Mouse (Mus musculus) heart, adult 18-20 months (tissue): ENCODE measurements around the gene Treh. TPM values are rescaled to one million over a fixed set of nuclear protein-coding genes. Genes with fewer than 3 reads are reported as not detected.
A peak's percentile ranks its signal among the peaks of the same experiment; 100 is the strongest.

Experiments
- DNase-seq, 2 experiments: peaks; one replicate each; pipeline ENCODE4 v3.0.0; 2021 to 2022; ENCODE audit warnings: mixed read lengths in 1 of 2
- total RNA-seq, 2 experiments: library from RNA; stranded (reverse); gene quantifications; 2 replicates each; pipeline ENCODE4 v1.2.3; 2021

The Treh gene
- total RNA-seq, 2 experiments from 2014 or later, result not detected

DNA sequence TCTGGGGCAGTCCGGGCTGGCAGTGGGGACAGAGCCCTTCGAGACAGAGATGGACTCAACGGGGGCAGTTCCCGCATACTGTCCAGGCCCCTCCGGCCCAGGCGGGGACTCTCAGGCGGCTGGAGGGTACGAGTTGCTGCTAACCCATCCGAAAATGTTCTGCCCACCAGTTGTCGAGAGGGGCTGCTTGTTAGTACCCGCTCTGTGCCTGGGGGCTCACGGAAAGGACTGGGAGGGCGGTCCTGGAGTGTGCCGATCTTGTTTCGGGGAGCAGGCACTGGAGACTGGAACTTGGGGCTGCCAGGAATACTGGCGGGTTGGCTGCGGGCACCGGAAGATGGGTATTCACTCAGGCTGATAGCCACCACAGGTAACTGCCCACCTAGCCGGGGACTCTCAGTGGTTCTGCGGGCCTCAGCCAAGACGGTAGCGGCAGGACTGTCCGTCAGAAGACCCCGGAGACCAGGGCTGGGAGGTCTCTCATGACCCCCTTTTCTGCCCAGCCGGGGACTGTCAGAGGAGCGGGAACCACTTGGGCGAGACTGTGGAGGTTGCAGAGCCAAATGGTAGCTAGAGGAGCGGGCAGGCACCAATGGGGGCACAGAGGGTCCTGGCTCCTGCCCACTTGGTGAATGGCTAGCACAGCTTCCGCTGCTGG is 42.8 kb downstream of the Treh start:
- DNase-seq, result no peak

GRCm38 (mm10) chr9:44716997-44717821 is 44.2 kb downstream of the Treh start:
- no peak for DNase-seq

DNA sequence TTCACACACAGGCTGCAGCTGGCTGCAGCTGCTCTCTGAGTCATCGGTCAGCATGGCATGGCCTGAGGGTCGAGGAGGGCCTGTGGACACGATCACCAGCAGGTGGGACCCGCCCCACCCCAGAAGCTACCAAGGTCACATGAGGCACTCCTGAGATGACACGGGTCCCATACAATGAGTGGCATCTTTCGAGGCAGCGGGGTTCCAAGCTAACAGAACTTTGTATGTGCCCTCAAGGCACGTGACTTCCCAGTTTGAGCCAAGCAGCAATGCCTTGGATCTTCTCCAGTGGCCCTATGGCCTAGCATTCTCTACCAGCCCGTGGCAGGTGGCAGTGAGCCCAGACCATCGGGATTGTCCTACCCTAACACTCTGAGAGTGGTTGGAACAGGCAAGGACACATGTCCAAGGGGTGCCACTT is 44.8 kb downstream of the Treh start:
- peak; percentile 86 to 90 for DNase-seq

- DNase-seq, result no peak
Observed at GRCm38 (mm10) chr9:44718937-44719631, 46.1 kb downstream of the Treh start.

GRCm38 (mm10) chr9:44719632-44720357 is 46.8 kb downstream of the Treh start:
- DNase-seq, result peak in 1 of 2 experiments; percentile 34

DNA sequence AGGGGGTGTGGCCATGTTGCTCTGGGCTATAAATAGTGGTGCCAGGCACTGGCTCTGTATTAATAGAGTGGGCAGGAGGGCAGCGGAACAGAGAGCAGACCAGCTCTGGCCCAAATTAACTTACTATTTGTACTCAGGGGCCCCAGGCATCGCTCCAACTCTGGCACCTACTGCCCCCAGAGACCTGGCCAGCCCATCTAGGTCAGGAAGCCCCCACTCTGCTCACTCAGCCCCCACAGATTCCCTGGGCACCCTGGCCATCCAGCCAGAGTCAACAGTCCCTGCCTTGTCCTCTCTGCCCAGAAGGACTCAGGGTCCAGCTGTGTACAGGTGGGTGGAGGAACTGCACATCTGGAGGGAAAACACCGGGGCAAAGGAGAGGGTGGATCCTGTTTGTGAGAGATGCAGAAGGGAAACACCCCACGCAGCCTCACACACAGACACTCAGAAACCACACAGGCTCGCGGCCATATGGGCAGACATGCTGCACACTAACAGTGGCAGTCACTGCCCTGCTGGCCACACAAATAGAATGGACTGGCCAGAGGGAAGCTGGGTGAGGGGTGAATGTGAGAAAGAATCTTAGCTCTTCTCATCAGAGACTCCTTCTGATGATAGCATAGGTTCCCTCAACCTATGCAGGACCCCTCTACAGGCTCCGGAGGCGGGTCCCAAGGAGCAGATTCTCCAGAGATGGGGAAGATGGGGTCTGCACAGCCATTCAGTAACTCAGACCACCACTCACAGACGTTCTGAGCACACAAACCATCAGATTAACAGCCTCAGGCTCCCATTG is 47.5 kb downstream of the Treh start:
- peak; percentile 60 to 63 for DNase-seq

GRCm38 (mm10) chr9:44721154-44721876 is 48.3 kb downstream of the Treh start:
- DNase-seq, result peak; percentile 93 to 95

DNA sequence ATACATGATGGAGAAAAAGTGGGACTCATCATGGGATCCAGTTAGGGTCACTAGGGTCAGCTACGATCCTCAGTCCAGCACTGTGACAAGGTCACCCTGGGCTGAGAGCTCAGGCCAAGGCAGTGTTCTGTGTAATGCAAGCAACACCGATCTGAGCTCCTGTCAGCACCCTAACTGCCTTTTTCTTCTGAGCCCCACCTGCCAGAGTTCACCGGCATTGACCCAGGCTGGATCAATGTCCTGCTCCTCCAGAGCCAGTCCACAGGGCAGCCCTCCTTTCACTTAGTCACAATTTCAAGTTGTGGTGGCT is 48.8 kb downstream of the Treh start:
- peak; percentile 62 to 71 for DNase-seq

DNA sequence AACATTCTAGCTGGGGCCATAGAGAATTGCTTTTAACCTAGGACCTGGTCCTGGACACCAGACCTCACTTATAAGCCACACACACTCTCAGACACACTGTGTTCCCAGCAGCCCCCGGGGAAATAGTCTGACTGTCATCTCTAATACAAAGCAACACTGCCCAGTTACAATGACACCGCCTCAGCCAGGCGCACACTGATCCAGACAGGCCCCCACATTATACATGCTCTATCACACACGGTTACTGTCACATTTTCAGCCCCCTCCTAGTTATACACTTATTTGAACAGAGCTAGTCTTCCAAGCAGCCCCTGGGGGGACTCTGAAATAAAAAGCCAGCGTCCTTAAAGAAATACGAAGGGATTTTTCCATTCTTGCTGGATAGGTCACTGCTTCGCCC is 49.5 kb downstream of the Treh start:
- peak in 1 of 2 experiments; percentile 44 for DNase-seq

- peak; percentile 45 to 65 for DNase-seq
Observed at GRCm38 (mm10) chr9:44723008-44723407, 50.0 kb downstream of the Treh start.

DNA sequence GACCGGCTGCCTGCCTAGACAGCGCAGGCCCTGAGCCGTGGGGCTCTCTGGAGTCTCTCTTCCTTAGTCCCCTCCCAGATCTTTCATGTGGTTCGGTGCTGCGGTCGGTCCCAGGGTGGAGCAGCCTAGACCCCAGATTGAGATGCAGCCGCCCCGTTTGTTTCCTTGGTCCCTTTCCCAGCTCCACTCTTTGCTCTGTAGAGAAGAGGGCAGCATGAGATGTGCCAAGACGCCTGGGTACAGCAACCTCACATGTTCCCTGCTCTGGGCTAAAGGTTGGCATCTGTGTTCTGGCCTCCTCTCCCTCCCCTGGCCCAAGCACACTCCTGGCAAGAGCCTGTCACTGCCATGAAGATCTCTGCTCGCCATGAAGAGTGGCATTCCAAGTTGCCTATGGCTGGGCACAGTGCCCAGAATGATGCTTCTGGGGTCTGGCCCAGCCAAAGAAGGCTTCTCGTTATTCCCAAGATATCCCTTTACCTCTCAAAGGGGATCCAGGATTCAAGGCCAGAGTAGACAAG is 50.5 kb downstream of the Treh start:
- DNase-seq, result peak; percentile 54 to 61

- DNase-seq, result peak; percentile 69 to 81
Observed at GRCm38 (mm10) chr9:44724223-44724622, 51.2 kb downstream of the Treh start.

DNA sequence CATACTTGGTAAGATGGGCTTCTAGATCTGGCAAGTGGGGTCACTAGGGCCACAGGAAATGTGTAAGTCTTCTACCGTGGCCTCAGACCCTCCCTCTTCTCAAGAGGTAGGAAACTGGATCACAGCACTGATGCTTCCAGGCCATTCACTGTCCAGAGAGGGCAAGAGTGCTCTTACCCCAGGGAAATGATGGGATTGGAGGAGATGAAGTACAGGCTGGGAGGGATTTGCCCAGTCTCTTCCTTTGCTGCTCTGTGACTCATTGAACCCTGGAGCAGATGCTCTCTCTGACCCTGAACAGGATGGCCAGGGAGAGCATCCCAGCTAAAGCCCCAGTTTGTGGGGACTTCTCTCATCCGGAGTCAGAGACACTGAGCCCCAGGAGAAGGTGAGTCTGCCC is 51.6 kb downstream of the Treh start:
- peak in 1 of 2 experiments; percentile 14 for DNase-seq

DNA sequence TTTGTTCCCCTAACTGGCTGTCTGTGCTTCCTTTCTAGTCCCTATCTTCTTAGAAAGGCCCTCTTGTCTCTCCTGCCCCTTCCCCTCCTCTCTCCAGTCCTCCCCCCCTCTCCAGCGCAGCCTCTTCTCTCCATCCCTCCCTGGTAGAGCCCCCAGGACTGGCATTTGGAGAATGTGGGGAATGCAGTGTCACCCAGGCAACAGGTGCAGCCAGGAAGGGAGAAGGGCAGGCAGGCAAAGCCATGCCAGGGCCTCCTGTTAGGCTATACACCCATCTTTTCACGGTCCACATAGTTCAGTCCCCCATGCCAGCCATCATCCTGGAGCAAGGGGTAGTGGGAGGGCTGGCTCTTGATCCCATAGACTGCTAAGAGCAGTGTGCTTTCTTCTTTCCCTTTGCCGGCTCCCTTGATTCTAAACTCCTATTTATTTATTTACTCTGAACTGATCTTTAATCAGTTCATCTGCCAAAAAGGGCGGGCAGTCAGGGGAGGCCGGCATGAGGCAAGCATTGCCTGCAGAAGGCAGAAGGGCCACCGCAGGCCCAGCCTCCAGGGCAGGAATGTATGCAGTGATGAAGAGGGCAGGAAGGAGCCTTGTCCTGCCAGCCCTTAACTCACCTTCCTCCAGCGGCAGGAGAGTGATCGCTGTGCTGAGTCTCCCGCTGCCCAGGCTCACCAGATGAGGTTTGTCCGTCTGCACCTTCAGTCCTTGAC is 53.6 kb downstream of the Treh start:
- no peak for DNase-seq

- no peak for DNase-seq
Observed at GRCm38 (mm10) chr9:44727441-44727840, 54.4 kb downstream of the Treh start.

DNA sequence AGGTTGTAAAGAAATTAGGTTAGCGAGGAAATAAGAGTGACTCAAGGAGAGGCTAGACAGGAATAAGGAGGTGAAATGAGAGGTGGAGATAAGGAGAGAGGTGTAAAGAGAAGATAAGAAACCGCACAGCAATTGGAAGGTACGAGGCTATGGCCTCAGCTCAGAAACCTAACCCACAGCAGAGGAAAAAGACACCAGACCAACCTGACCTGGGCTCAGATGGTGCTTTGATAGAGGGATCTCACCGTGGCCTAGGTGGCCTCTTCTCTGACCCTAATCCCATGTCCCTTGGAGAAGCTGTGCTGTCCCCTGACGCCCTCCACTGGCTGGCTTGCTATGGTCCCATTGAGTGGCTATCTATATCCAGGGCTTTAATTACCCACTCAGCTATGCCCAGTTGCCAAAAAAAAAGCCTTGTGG is 59.1 kb downstream of the Treh start:
- no peak for DNase-seq

DNA sequence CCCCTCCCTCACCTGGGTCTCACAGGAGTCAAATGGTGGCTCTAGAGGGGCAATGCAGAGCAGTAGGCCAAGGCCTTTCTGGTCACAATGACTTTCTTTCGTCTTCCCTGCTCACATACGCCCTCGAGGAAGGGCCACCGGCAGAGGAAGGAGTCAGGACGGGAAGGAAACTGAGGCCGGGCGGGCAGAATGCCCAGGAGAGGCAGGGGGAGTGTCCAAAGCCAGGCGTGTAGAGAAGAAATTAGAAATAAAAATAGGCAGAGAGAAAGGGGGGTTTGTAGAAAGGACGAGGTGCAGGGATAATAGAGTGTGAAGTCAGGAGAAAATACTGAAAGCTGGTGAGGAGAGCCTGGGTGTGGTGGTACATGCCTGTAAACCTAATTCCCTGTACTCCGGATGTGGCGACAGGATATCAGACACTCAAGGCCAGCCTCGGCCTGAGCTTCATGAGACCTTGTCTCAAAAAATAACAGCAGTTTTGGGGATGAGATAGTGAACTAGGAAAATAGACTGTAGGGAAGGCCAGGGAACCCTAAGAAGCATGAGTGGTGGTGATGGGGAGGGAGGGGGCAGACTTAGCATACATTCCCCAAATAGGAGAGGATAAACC is 60.0 kb downstream of the Treh start:
- DNase-seq, result peak; percentile 60 to 68

GRCm38 (mm10) chr9:44733671-44734523 is 60.9 kb downstream of the Treh start:
- DNase-seq, result peak in 1 of 2 experiments; percentile 92
